ENCODE assay signal across 10 mouse cellular contexts in the genomic region with DNA sequence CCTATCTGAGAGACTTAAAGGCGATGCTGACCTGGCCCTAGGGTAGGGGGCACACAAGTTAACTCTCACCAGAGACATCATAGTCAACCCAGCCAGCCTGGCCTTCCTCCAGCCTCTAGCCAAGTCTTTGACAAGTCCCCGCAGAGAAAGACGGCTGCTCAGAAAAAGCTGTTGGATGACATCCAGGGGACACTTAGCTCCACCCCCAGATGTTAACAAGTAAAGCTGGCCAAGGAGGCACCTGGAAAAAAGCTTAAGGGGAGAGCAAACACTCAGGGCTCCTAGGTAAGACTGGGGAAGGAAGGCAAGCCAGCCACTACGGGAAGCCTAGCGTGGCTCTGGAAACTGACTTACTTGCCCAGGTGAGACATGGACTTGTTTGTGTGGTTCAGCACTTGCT. TPM values are rescaled to one million over a fixed set of nuclear protein-coding genes. Genes with fewer than 3 reads are reported as not detected.
DNase-seq lines count a peak whose midpoint lies in the region; ATAC-seq and TF ChIP-seq lines count a peak whose summit lies in the region.
"Had no signal": no experiment of that assay in that cellular context is flagged by ENCODE, and none has a peak within 500 bp of the region (broad histone marks: within the 10 kb centered on the region; RNA-seq: fewer than 3 reads in every experiment).

No protein-coding gene starts in this region.

- no peak for TF ChIP-seq CTCF in hindbrain, postnatal 0 days (IDR thresholded peaks at IDR 0.05; ENCODE audit: low read depth)
- no peak for TF ChIP-seq CTCF in gastrocnemius, adult 2 months (IDR thresholded peaks at IDR 0.05)
- TF ChIP-seq CTCF in kidney, adult 2 months (conservative IDR thresholded peaks at IDR 0.05; ENCODE audit: insufficient read depth, insufficient read length, low read depth, low read length) = no peak

- no peaks in the 10 kb centered on the region for H3K9me3 ChIP-seq in hindbrain, postnatal 0 days (ENCODE audit: low read length)
- no peaks in the 10 kb centered on the region for H3K9me3 ChIP-seq in hindbrain, embryonic 12.5 days (replicated peaks)
- H3K9me3 ChIP-seq: embryonic facial prominence, embryonic 15.5 days had no signal

- no peak overlapping the region for H3K4me2 ChIP-seq in hindbrain, postnatal 0 days (ENCODE audit: low read depth, low read length)
- no peak overlapping the region for H3K4me2 ChIP-seq in hindbrain, embryonic 12.5 days (replicated peaks)
- H3K4me2 ChIP-seq: embryonic facial prominence, embryonic 15.5 days had no signal

- H3K27me3 ChIP-seq in hindbrain, postnatal 0 days (ENCODE audit: insufficient read depth, low read length) = no peaks in the 10 kb centered on the region
- no peaks in the 10 kb centered on the region for H3K27me3 ChIP-seq in hindbrain, embryonic 12.5 days
- no peaks in the 10 kb centered on the region for H3K27me3 ChIP-seq in kidney, adult 2 months (replicated peaks; ENCODE audit: control insufficient read depth, insufficient read depth, low read length)
- H3K27me3 ChIP-seq: embryonic facial prominence, embryonic 15.5 days had no signal

- no peak for TF ChIP-seq POLR2A in kidney, adult 2 months (IDR thresholded peaks at IDR 0.05; ENCODE audit: low read depth, low read length)

- peaks cover 11% of the 10 kb centered on the region for H3K4me1 ChIP-seq in hindbrain, postnatal 0 days (ENCODE audit: insufficient read depth, low read length)
- peaks cover 16% of the 10 kb centered on the region for H3K4me1 ChIP-seq in hindbrain, embryonic 12.5 days
- peaks cover 20% of the 10 kb centered on the region for H3K4me1 ChIP-seq in kidney, adult 2 months (ENCODE audit: control insufficient read depth, insufficient read depth, low read length)

- ATAC-seq in hindbrain, postnatal 0 days = no peak
- ATAC-seq in hindbrain, embryonic 12.5 days (ENCODE audit: low FRiP score) = no peak

- peak; percentile 37 for DNase-seq in hindbrain, postnatal 0 days (ENCODE audit: low spot score)
- DNase-seq in gastrocnemius, adult 2 months = peak; percentile 65
- DNase-seq in kidney, adult 2 months = peak; percentile 96
- DNase-seq in lung, postnatal 10 days = peak; percentile 89
- DNase-seq in c-Kit-positive CD71-positive TER-119-positive erythroid progenitor cells, embryonic 14.5 days (ENCODE audit: low spot score) = no peak
- DNase-seq in left cerebral cortex, postnatal 36 days (ENCODE audit: low spot score in 2 of 2) = no peak
- no peak for DNase-seq in layer of hippocampus, adult 11-12 months (ENCODE audit: low spot score)
- DNase-seq: midbrain, embryonic 14.5 days had no signal

- WGBS in hindbrain, postnatal 0 days = 63% methylated on average over 5 of the region's 5 CpGs
- WGBS in hindbrain, embryonic 12.5 days = 69% methylated on average over 5 of the region's 5 CpGs
- 15% methylated on average over 5 of the region's 5 CpGs for WGBS in kidney, adult 2 months

- H3K36me3 ChIP-seq in hindbrain, postnatal 0 days (ENCODE audit: insufficient read depth, low read length) = no peaks in the 10 kb centered on the region
- peaks cover 19% of the 10 kb centered on the region for H3K36me3 ChIP-seq in hindbrain, embryonic 12.5 days
- no peaks in the 10 kb centered on the region for H3K36me3 ChIP-seq in kidney, adult 2 months (ENCODE audit: control insufficient read depth, insufficient read depth, low read length)

- intact Hi-C loops in gastrocnemius, adult 2 months (cut with DNase I) = no loop called here
- intact Hi-C loops in left cerebral cortex, postnatal 36 days (cut with DNase I) = no loop called here

- no peak overlapping the region for H3K9ac ChIP-seq in hindbrain, postnatal 0 days (replicated peaks; ENCODE audit: low read length)
- H3K9ac ChIP-seq in hindbrain, embryonic 12.5 days = no peak overlapping the region
- H3K9ac ChIP-seq: embryonic facial prominence, embryonic 15.5 days had no signal

- no peak overlapping the region for H3K27ac ChIP-seq in hindbrain, postnatal 0 days
- no peak overlapping the region for H3K27ac ChIP-seq in hindbrain, embryonic 12.5 days
- peak overlapping the region; percentile 31 for H3K27ac ChIP-seq in gastrocnemius, adult 2 months
- peak overlapping the region; percentile 73 for H3K27ac ChIP-seq in kidney, adult 2 months (ENCODE audit: insufficient read depth, low read depth, low read length)
- H3K27ac ChIP-seq: embryonic facial prominence, embryonic 15.5 days had no signal

- H3K4me3 ChIP-seq in hindbrain, postnatal 0 days (ENCODE audit: low read length) = no peak overlapping the region
- H3K4me3 ChIP-seq in hindbrain, embryonic 12.5 days = no peak overlapping the region
- peak overlapping the region; percentile 21; the same call in 1 of the 2 replicates for H3K4me3 ChIP-seq in gastrocnemius, adult 2 months
- no peak overlapping the region for H3K4me3 ChIP-seq in kidney, adult 2 months (ENCODE audit: insufficient read depth, low read depth, low read length)
- H3K4me3 ChIP-seq: embryonic facial prominence, embryonic 15.5 days had no signal

RNA-seq across cellular contexts. Expression of a gene that starts 4.7 kb away (rescaled TPM):
- total RNA-seq in hindbrain, postnatal 0 days (2014; rRNA removed) = 113 and 156 TPM in 2 replicates
- polyA plus RNA-seq in hindbrain, postnatal 0 days (2015; fragmentation: Nextera tagmentation; extraction: Ambion mirVana) = 188 and 191 TPM in 2 replicates
- 110 and 111 TPM in 2 replicates for polyA plus RNA-seq in hindbrain, embryonic 12.5 days (2016; fragmentation: Nextera tagmentation; extraction: Ambion mirVana)
- total RNA-seq in gastrocnemius, adult 2 months (2021) = 10 to 100 TPM; 82.6 to 93.4 TPM
- 77.6 and 91.0 TPM in 2 replicates for polyA plus RNA-seq in kidney, adult 2 months (2012; rRNA removed)
- total RNA-seq in left cerebral cortex, postnatal 36 days (2021) = 10 to 100 TPM; 54.4 to 58.8 TPM

RNA-seq across cellular contexts. Expression of a gene that starts 4.7 kb away (rescaled TPM):
- total RNA-seq in hindbrain, postnatal 0 days (2014; rRNA removed) = 34.7 and 46.4 TPM in 2 replicates
- 95.7 and 97.7 TPM in 2 replicates for polyA plus RNA-seq in hindbrain, postnatal 0 days (2015; fragmentation: Nextera tagmentation; extraction: Ambion mirVana)
- 204 and 205 TPM in 2 replicates for polyA plus RNA-seq in hindbrain, embryonic 12.5 days (2016; fragmentation: Nextera tagmentation; extraction: Ambion mirVana)
- total RNA-seq in gastrocnemius, adult 2 months (2021) = 10 to 100 TPM in 1 of 2 experiments, 1 to 10 TPM in 1; 6.5 to 13.9 TPM
- 86.5 and 104 TPM in 2 replicates for polyA plus RNA-seq in kidney, adult 2 months (2012; rRNA removed)
- total RNA-seq in left cerebral cortex, postnatal 36 days (2021) = 1 to 10 TPM; 6.9 to 9.3 TPM

RNA-seq across cellular contexts. Expression of a gene that starts 12.0 kb away (rescaled TPM):
- total RNA-seq in hindbrain, postnatal 0 days (2014; rRNA removed) = 1.2 and 3.5 TPM in 2 replicates
- 0.48 and 0.97 TPM in 2 replicates for polyA plus RNA-seq in hindbrain, postnatal 0 days (2015; fragmentation: Nextera tagmentation; extraction: Ambion mirVana)
- 0.31 and 0.43 TPM in 2 replicates for polyA plus RNA-seq in hindbrain, embryonic 12.5 days (2016; fragmentation: Nextera tagmentation; extraction: Ambion mirVana)
- 10 to 100 TPM in 1 of 2 experiments, 1 to 10 TPM in 1; 7.0 to 12.9 TPM for total RNA-seq in gastrocnemius, adult 2 months (2021)
- 7.4 and 8.7 TPM in 2 replicates for polyA plus RNA-seq in kidney, adult 2 months (2012; rRNA removed)
- total RNA-seq in left cerebral cortex, postnatal 36 days (2021) = under 1 TPM; 0.54 to 0.72 TPM
- polyA plus RNA-seq: midbrain, embryonic 14.5 days had no signal

RNA-seq across cellular contexts. Expression of a gene that starts 26.7 kb away (rescaled TPM):
- 20.2 and 20.9 TPM in 2 replicates for total RNA-seq in hindbrain, postnatal 0 days (2014; rRNA removed)
- polyA plus RNA-seq in hindbrain, postnatal 0 days (2015; fragmentation: Nextera tagmentation; extraction: Ambion mirVana) = 13.0 and 14.0 TPM in 2 replicates
- polyA plus RNA-seq in hindbrain, embryonic 12.5 days (2016; fragmentation: Nextera tagmentation; extraction: Ambion mirVana) = 25.5 and 25.6 TPM in 2 replicates
- total RNA-seq in gastrocnemius, adult 2 months (2021) = 1 to 10 TPM; 5.7 to 7.8 TPM
- 37.1 and 37.5 TPM in 2 replicates for polyA plus RNA-seq in kidney, adult 2 months (2012; rRNA removed)
- 10 to 100 TPM; 15.4 to 24.9 TPM for total RNA-seq in left cerebral cortex, postnatal 36 days (2021)

RNA-seq across cellular contexts. Expression of a gene that starts 27.1 kb away (rescaled TPM):
- total RNA-seq in hindbrain, postnatal 0 days (2014; rRNA removed) = 2.2 and 3.4 TPM in 2 replicates
- polyA plus RNA-seq in hindbrain, postnatal 0 days (2015; fragmentation: Nextera tagmentation; extraction: Ambion mirVana) = 2.2 and 2.8 TPM in 2 replicates
- polyA plus RNA-seq in hindbrain, embryonic 12.5 days (2016; fragmentation: Nextera tagmentation; extraction: Ambion mirVana) = 2.4 TPM in 2 replicates
- total RNA-seq in gastrocnemius, adult 2 months (2021) = under 1 TPM; 0.50 to 0.66 TPM
- 17.7 and 18.5 TPM in 2 replicates for polyA plus RNA-seq in kidney, adult 2 months (2012; rRNA removed)
- 1 to 10 TPM; 3.1 TPM for total RNA-seq in left cerebral cortex, postnatal 36 days (2021)

Comparison
In these comparisons a context has a peak if more than half of its experiments do, and no peak if none do; other contexts are left out.
1. DNase-seq: peak in hindbrain, postnatal 0 days (single experiment), gastrocnemius, adult 2 months (single experiment), kidney, adult 2 months (single experiment) and lung, postnatal 10 days (single experiment); none in c-Kit-positive CD71-positive TER-119-positive erythroid progenitor cells, embryonic 14.5 days (single experiment), left cerebral cortex, postnatal 36 days (0 of 2) and layer of hippocampus, adult 11-12 months (single experiment).
2. H3K27ac ChIP-seq: peak in gastrocnemius, adult 2 months (single experiment) and kidney, adult 2 months (single experiment); none in hindbrain, postnatal 0 days (single experiment) and hindbrain, embryonic 12.5 days (single experiment).